Mouse (Mus musculus): Measurements from ENCODE around the gene Ppfibp2.

DNA sequence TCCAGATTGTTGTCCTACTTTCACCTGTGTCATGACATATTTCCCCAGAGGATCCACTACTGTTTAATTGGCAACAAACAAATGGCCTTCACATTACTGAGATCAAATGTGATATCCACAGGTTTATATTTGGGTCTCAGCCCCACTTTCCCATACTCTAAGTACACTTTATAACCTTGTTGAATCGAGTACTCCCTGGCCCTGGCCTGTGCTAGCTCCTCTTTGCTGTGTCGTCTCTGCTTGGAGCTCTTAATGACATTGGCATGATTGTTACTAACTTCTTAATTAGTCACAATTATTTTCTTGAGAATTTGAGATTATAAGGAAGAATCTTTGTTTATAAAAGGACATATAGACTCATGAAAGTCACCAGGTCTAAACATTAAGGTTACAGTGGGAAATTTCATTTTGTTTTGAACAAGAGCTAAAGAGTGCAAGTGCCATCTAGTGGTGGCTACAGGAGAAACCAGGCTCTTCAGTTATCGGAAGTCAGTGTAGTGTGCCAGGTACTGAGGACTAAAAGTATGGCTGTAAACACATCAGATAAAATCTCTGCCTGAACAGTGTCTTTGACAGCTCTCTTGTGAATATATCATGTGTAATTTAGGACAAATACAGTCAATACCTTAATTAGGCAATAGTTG lies 193.1 kb downstream of the Ppfibp2 start:
- TF ChIP-seq CEBPB (IDR thresholded peaks at IDR 0.05; ENCODE audit: low read depth) (no peak), CTCF (IDR thresholded peaks at IDR 0.05; ENCODE audit: control insufficient read depth, insufficient read depth, insufficient read length) (no peak), USF1 (IDR thresholded peaks at IDR 0.05; ENCODE audit: low read depth) (no peak)
